Mouse (Mus musculus): Measurements from ENCODE around the gene Hsbp1. TPM values are rescaled to one million over a fixed set of nuclear protein-coding genes. Genes with fewer than 3 reads are reported as not detected.

The Hsbp1 gene
- polyA plus RNA-seq, 1 experiment from 2014 or later = 82.7 TPM

Other genes with a start within 250 kb of the Hsbp1 start
- 10.0 and 12.1 TPM in 2 replicates for gene Mlycd, start 50.4 kb downstream of the Hsbp1 start, polyA plus RNA-seq (2015; fragmentation: Nextera tagmentation; extraction: Ambion mirVana)
- 47.3 and 57.9 TPM in 2 replicates for gene Osgin1, start 89.6 kb downstream of the Hsbp1 start, polyA plus RNA-seq (2015; fragmentation: Nextera tagmentation; extraction: Ambion mirVana)
- gene Necab2, start 102.2 kb downstream of the Hsbp1 start, polyA plus RNA-seq (2015; fragmentation: Nextera tagmentation; extraction: Ambion mirVana) = 0.04 TPM in 1 of 2 replicates, not detected in the other
- not detected in 2 replicates for gene Slc38a8, start 157.2 kb downstream of the Hsbp1 start, polyA plus RNA-seq (2015; fragmentation: Nextera tagmentation; extraction: Ambion mirVana)
- 27.6 and 29.6 TPM in 2 replicates for gene Mbtps1, start 214.2 kb downstream of the Hsbp1 start, polyA plus RNA-seq (2015; fragmentation: Nextera tagmentation; extraction: Ambion mirVana)
- 16.6 and 16.9 TPM in 2 replicates for gene Hsdl1, start 230.7 kb downstream of the Hsbp1 start, polyA plus RNA-seq (2015; fragmentation: Nextera tagmentation; extraction: Ambion mirVana)
- 0.06 and 0.08 TPM in 2 replicates for gene Dnaaf1, start 230.7 kb downstream of the Hsbp1 start, polyA plus RNA-seq (2015; fragmentation: Nextera tagmentation; extraction: Ambion mirVana)

All from liver, embryonic 16.5 days (tissue).